22 mouse cellular contexts compared by ENCODE assay signal in the genomic region with DNA sequence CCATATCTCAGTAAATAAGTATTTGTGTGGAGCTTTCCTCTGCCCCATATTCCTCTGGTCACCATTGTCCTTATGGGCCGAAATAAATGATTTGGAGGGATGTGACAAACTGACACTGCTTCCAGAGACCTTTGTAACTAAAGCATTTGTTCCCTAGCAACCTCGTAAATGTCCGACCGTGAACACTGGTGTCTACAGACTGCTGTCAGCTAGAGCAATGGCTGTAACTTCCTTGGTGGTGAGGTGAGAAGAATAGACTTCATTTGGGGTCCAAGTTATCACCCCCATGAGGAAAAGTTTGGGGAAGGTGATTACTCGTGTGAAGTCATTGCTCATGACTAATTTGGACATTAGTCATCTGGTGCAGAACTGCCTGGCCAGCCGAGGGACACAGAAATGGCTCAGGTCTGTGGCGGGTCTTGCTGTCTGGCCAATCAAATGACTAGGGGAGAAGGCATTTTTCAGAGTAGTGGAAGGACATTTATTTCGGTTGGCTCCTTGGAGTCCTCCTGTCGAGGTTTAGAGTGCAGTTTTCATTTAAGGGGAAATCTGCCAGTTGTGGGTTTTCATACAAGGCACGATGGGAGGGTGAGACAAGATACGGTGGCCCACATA.
DNase-seq lines count a peak whose midpoint lies in the region; ATAC-seq lines count a peak whose summit lies in the region.
"Had no signal": no experiment of that assay in that cellular context is flagged by ENCODE, and none has a peak within 500 bp of the region (broad histone marks: within the 10 kb centered on the region; RNA-seq: fewer than 3 reads in every experiment).

No protein-coding gene starts in this region.

- H3K4me2 ChIP-seq in limb, embryonic 11.5 days (ENCODE audit: low read depth, severe bottlenecking), result no peak overlapping the region
- H3K4me2 ChIP-seq in neural tube, embryonic 15.5 days, result no peak overlapping the region
- H3K4me2 ChIP-seq: forebrain, embryonic 15.5 days; heart, embryonic 13.5 days; hindbrain, embryonic 12.5 days had no signal

- H3K4me1 ChIP-seq in limb, embryonic 11.5 days (ENCODE audit: control insufficient read depth, insufficient read depth, low read length), result no peaks in the 10 kb centered on the region
- 0 out of 2 replicates have a peak, but pooled peaks cover 12% of the 10 kb centered on the region for H3K4me1 ChIP-seq in limb, embryonic 10.5 days
- H3K4me1 ChIP-seq in neural tube, embryonic 15.5 days, result peaks cover 18% of the 10 kb centered on the region
- H3K4me1 ChIP-seq: embryonic facial prominence, embryonic 10.5 days; hindbrain, embryonic 12.5 days had no signal

- H3K27ac ChIP-seq in limb, embryonic 11.5 days (replicated peaks; ENCODE audit: low read depth, low read length), result no peak overlapping the region
- H3K27ac ChIP-seq in limb, embryonic 10.5 days, result no peak overlapping the region
- H3K27ac ChIP-seq in neural tube, embryonic 15.5 days (replicated peaks), result no peak overlapping the region
- H3K27ac ChIP-seq: embryonic facial prominence, embryonic 10.5 days; forebrain, embryonic 15.5 days; heart, embryonic 13.5 days; hindbrain, embryonic 12.5 days had no signal

- ATAC-seq in limb, embryonic 11.5 days (ENCODE audit: insufficient number of reproducible peaks, low FRiP score, low TSS enrichment, low read depth), result no peak
- ATAC-seq in neural tube, embryonic 15.5 days (ENCODE audit: low FRiP score), result 0 out of 2 replicates have a peak, but pooled peaks have one; percentile 16
- ATAC-seq: activated CD4-positive, CD25-positive, alpha-beta regulatory T cell, adult 4 months; CD4-positive, CD25-positive, alpha-beta regulatory T cell, adult 4 months; forebrain, embryonic 15.5 days; hindbrain, embryonic 16.5 days; inflammation-experienced regulatory T-cells, adult 6 months had no signal

- H3K9me3 ChIP-seq in limb, embryonic 11.5 days (ENCODE audit: control insufficient read depth, low read length), result no peaks in the 10 kb centered on the region
- no peaks in the 10 kb centered on the region for H3K9me3 ChIP-seq in limb, embryonic 10.5 days (replicated peaks)
- H3K9me3 ChIP-seq in neural tube, embryonic 15.5 days (replicated peaks), result no peaks in the 10 kb centered on the region
- H3K9me3 ChIP-seq: embryonic facial prominence, embryonic 10.5 days; forebrain, embryonic 15.5 days; heart, embryonic 13.5 days; hindbrain, embryonic 12.5 days had no signal

- DNase-seq in embryo, embryonic 10 days (ENCODE audit: low spot score), result peak; percentile 39
- DNase-seq in embryo, embryonic 10.5 days (ENCODE audit: low spot score), result no peak
- DNase-seq in limb, embryonic 11.5 days (ENCODE audit: low spot score), result peak; percentile 11
- no peak for DNase-seq in limb, embryonic 10.5 days (ENCODE audit: low spot score)
- no peak for DNase-seq in neural tube, embryonic 10.5 days (ENCODE audit: extremely low spot score, low spot score)
- no peak for DNase-seq in testis, postnatal 10 days (ENCODE audit: low spot score)
- DNase-seq: adrenal gland, postnatal 14 days; B cell, adult 2 months; cerebellum, adult 11-12 months; cerebellum, adult 9-10 months; cerebellum, postnatal 25 days; heart, postnatal 4 days had no signal

- H3K27me3 ChIP-seq in limb, embryonic 11.5 days (ENCODE audit: control insufficient read depth, insufficient read depth, low read length), result no peaks in the 10 kb centered on the region
- no peaks in the 10 kb centered on the region for H3K27me3 ChIP-seq in limb, embryonic 10.5 days (ENCODE audit: low read depth, poor library complexity, severe bottlenecking)
- H3K27me3 ChIP-seq in neural tube, embryonic 15.5 days (replicated peaks), result no peaks in the 10 kb centered on the region
- H3K27me3 ChIP-seq: forebrain, embryonic 15.5 days; heart, embryonic 13.5 days; hindbrain, embryonic 12.5 days had no signal

- no peaks in the 10 kb centered on the region for H3K36me3 ChIP-seq in limb, embryonic 11.5 days (ENCODE audit: control insufficient read depth, insufficient read depth, low read length)
- H3K36me3 ChIP-seq in limb, embryonic 10.5 days, result no peaks in the 10 kb centered on the region
- 0 out of 2 replicates have a peak, but pooled peaks cover 5% of the 10 kb centered on the region for H3K36me3 ChIP-seq in neural tube, embryonic 15.5 days
- H3K36me3 ChIP-seq: embryonic facial prominence, embryonic 10.5 days; forebrain, embryonic 15.5 days; G1E; heart, embryonic 13.5 days had no signal

- no peak overlapping the region for H3K4me3 ChIP-seq in limb, embryonic 11.5 days (ENCODE audit: low read depth, low read length)
- no peak overlapping the region for H3K4me3 ChIP-seq in limb, embryonic 10.5 days
- no peak overlapping the region for H3K4me3 ChIP-seq in neural tube, embryonic 15.5 days (replicated peaks)
- H3K4me3 ChIP-seq: embryonic facial prominence, embryonic 10.5 days; forebrain, embryonic 15.5 days; heart, embryonic 13.5 days; hindbrain, embryonic 12.5 days had no signal

- WGBS in limb, embryonic 11.5 days, result 68% methylated on average over 11 of the region's 11 CpGs
- WGBS in limb, embryonic 10.5 days, result 61% methylated on average over 11 of the region's 11 CpGs
- WGBS in neural tube, embryonic 15.5 days, result 26% methylated on average over 11 of the region's 11 CpGs

- no peak overlapping the region for H3K9ac ChIP-seq in limb, embryonic 11.5 days (ENCODE audit: low read length)
- H3K9ac ChIP-seq in neural tube, embryonic 15.5 days (replicated peaks), result no peak overlapping the region
- H3K9ac ChIP-seq: forebrain, embryonic 15.5 days; heart, embryonic 13.5 days; hindbrain, embryonic 12.5 days had no signal

Comparison
In these comparisons a context has a peak if more than half of its experiments do, and no peak if none do; other contexts are left out.
1. DNase-seq: peak in embryo, embryonic 10 days (single experiment) and limb, embryonic 11.5 days (single experiment); none in embryo, embryonic 10.5 days (single experiment), limb, embryonic 10.5 days (single experiment), neural tube, embryonic 10.5 days (single experiment) and testis, postnatal 10 days (single experiment).